Mouse (Mus musculus) brain, embryonic 14.5 days (tissue): ENCODE data around the gene Qpct.

Experiments used
- CTCF ChIP-seq: fragments of 200-500 bp; IDR thresholded peaks from 2 replicates; pipeline ENCODE4 v1.5.1; 2012; ENCODE audit warnings: inconsistent platforms, mild to moderate bottlenecking, moderate library complexity, borderline replicate concordance; ENCODE audit not compliant: insufficient read depth, insufficient read length; ENCODE audit errors: extremely low read depth
- POLR2A ChIP-seq: fragments of 200-500 bp; IDR thresholded peaks from 2 replicates; pipeline ENCODE4 v1.6.1; 2012; ENCODE audit warnings: mild to moderate bottlenecking, inconsistent platforms, borderline replicate concordance; ENCODE audit not compliant: poor library complexity, insufficient read depth, insufficient read length, severe bottlenecking; ENCODE audit errors: extremely low read depth

- no peak for TF ChIP-seq CTCF
- TF ChIP-seq POLR2A, result no peak
Measured at GRCm38 (mm10) chr17:79109576-79109975, 57.9 kb downstream of the Qpct start.
